Mouse (Mus musculus): ENCODE measurements around the gene Adam19. TPM values are rescaled to one million over a fixed set of nuclear protein-coding genes. Genes with fewer than 3 reads are reported as not detected.
"Not testable (repeated sequence)": the region's sequence is repeated elsewhere in the genome, so short reads cannot be mapped to it uniquely, and the experiment has no call there.

The Adam19 gene
- total RNA-seq (2021): 1 to 10 TPM; 5.7 to 5.8 TPM
- long read RNA-seq, experiment 1: 0 reads
- long read RNA-seq, experiment 2: 0 reads

- peak; percentile 56 to 73 for DNase-seq
Observed at GRCm38 (mm10) chr11:46055896-46056769, at the start of gene Adam19. TSS of gene Adam19 (plus strand) at chr11:46055992.

GRCm38 (mm10) chr11:46016061-46016460, 39.7 kb upstream of the Adam19 start:
- DNase-seq: peak; percentile 68 to 78

- no peak for DNase-seq
Observed at GRCm38 (mm10) chr11:46020246-46020645, 35.5 kb upstream of the Adam19 start.

- no peak for DNase-seq
Observed at GRCm38 (mm10) chr11:46021850-46022249, 33.9 kb upstream of the Adam19 start.

- DNase-seq: no peak
Observed at GRCm38 (mm10) chr11:46022983-46023382, 32.8 kb upstream of the Adam19 start.

- peak in 1 of 2 experiments; percentile 13 for DNase-seq
Observed at GRCm38 (mm10) chr11:46025962-46026392, 29.8 kb upstream of the Adam19 start.

- no peak for DNase-seq
Observed at GRCm38 (mm10) chr11:46027952-46028814, 27.6 kb upstream of the Adam19 start.

- no peak for DNase-seq
Observed at GRCm38 (mm10) chr11:46029485-46029884, 26.3 kb upstream of the Adam19 start.

- no peak for DNase-seq
Observed at GRCm38 (mm10) chr11:46030026-46030425, 25.8 kb upstream of the Adam19 start.

GRCm38 (mm10) chr11:46031470-46031869, 24.3 kb upstream of the Adam19 start:
- no peak for DNase-seq

GRCm38 (mm10) chr11:46032956-46033355, 22.8 kb upstream of the Adam19 start:
- DNase-seq: peak; percentile 40 to 61

GRCm38 (mm10) chr11:46036374-46036773, 19.4 kb upstream of the Adam19 start:
- DNase-seq: no peak

- DNase-seq: no peak
Observed at GRCm38 (mm10) chr11:46038901-46039300, 16.9 kb upstream of the Adam19 start.

- peak; percentile 63 to 75 for DNase-seq
Observed at GRCm38 (mm10) chr11:46039335-46039734, 16.5 kb upstream of the Adam19 start.

- DNase-seq: no peak
Observed at GRCm38 (mm10) chr11:46040841-46041556, 14.8 kb upstream of the Adam19 start.

GRCm38 (mm10) chr11:46041607-46042267, 14.1 kb upstream of the Adam19 start:
- DNase-seq: no peak

- no peak for DNase-seq
Observed at GRCm38 (mm10) chr11:46044781-46045180, 11.0 kb upstream of the Adam19 start.

GRCm38 (mm10) chr11:46047264-46047663, 8.5 kb upstream of the Adam19 start:
- DNase-seq: no peak

- peak; percentile 70 to 81 for DNase-seq
Observed at GRCm38 (mm10) chr11:46052105-46052659, 3.6 kb upstream of the Adam19 start, which contains the start of gene Gm12166. TSS of gene Gm12166 (minus strand) at chr11:46052321.

- DNase-seq: not testable (repeated sequence)
Observed at GRCm38 (mm10) chr11:46053457-46053856, 2.3 kb upstream of the Adam19 start.

GRCm38 (mm10) chr11:46054311-46054710, 1.5 kb upstream of the Adam19 start:
- no peak for DNase-seq
